Mouse (Mus musculus): ENCODE measurements around the gene Spon1. TPM values are rescaled to one million over a fixed set of nuclear protein-coding genes. Genes with fewer than 3 reads are reported as not detected.

The Spon1 gene
- polyA plus RNA-seq, 1 experiment from 2014 or later, result 79.7 TPM

DNA sequence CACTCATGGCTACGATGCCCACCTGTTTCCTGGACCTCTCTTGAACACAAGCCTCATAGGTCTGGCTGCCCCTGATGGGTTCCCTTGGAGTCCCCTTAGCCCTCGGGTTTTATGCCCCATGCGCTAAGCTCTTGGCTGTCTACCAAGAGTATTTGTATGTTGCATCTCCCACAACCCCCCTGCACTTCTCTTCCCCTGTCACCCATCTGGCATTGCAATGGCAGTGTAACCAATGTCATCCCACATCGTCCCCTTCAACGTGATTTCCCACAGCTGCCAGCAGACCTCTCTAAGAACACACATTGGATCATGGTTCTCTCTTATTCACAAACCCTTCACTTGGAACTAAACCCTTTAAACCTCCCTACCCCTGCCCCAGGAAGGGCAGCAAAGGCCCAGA is 239.7 kb downstream of the Spon1 start:
- no peak overlapping the region for H3K27ac ChIP-seq (replicated peaks in 1 of 2; ENCODE audit: control insufficient read depth in 1 of 2, insufficient read depth in 1 of 2, low read depth in 2 of 2, low read length in 2 of 2)
- H3K9ac ChIP-seq (ENCODE audit: low read length), result no peak overlapping the region
- no peaks in the 10 kb centered on the region for H3K27me3 ChIP-seq (ENCODE audit: control insufficient read depth, insufficient read depth, low read length)
- 73% methylated on average over 5 of the region's 5 CpGs for WGBS
- no peaks in the 10 kb centered on the region for H3K36me3 ChIP-seq (ENCODE audit: control insufficient read depth, insufficient read depth, low read length)
- no peak for ATAC-seq (ENCODE audit: insufficient number of reproducible peaks, insufficient read depth, low FRiP score, low read depth)
- H3K4me1 ChIP-seq (ENCODE audit: control insufficient read depth in 2 of 2, insufficient read depth in 2 of 2, low read length in 2 of 2), result peaks cover 0 to 2% of the 10 kb centered on the region in 2 experiments; a peak in 1 of 4 replicates
- H3K9me3 ChIP-seq (ENCODE audit: control insufficient read depth, low read length), result peaks cover 4% of the 10 kb centered on the region; the same call in 1 of the 2 replicates
- no peak overlapping the region for H3K4me3 ChIP-seq (ENCODE audit: control insufficient read depth in 1 of 2, insufficient read depth in 1 of 2, low read depth in 1 of 2, low read length in 2 of 2)
- H3K4me2 ChIP-seq (ENCODE audit: low read length), result no peak overlapping the region

GRCm38 (mm10) chr7:114006456-114006855 is 240.7 kb downstream of the Spon1 start:
- no peak overlapping the region for H3K27ac ChIP-seq (replicated peaks in 1 of 2; ENCODE audit: control insufficient read depth in 1 of 2, insufficient read depth in 1 of 2, low read depth in 2 of 2, low read length in 2 of 2)
- WGBS, result 53% methylated on average over 8 of the region's 8 CpGs
- H3K4me3 ChIP-seq (ENCODE audit: control insufficient read depth in 1 of 2, insufficient read depth in 1 of 2, low read depth in 1 of 2, low read length in 2 of 2), result no peak overlapping the region
- H3K4me1 ChIP-seq (ENCODE audit: control insufficient read depth in 2 of 2, insufficient read depth in 2 of 2, low read length in 2 of 2), result peaks cover 0 to 2% of the 10 kb centered on the region in 2 experiments; a peak in 1 of 4 replicates
- no peaks in the 10 kb centered on the region for H3K36me3 ChIP-seq (ENCODE audit: control insufficient read depth, insufficient read depth, low read length)
- H3K9me3 ChIP-seq (ENCODE audit: control insufficient read depth, low read length), result peaks cover 2% of the 10 kb centered on the region; the same call in 1 of the 2 replicates
- no peak for ATAC-seq (ENCODE audit: insufficient number of reproducible peaks, insufficient read depth, low FRiP score, low read depth)
- no peak overlapping the region for H3K4me2 ChIP-seq (ENCODE audit: low read length)
- H3K27me3 ChIP-seq (ENCODE audit: control insufficient read depth, insufficient read depth, low read length), result no peaks in the 10 kb centered on the region
- H3K9ac ChIP-seq (ENCODE audit: low read length), result no peak overlapping the region

- H3K4me2 ChIP-seq (ENCODE audit: low read length), result no peak overlapping the region
- peaks cover 0 to 2% of the 10 kb centered on the region in 2 experiments; a peak in 1 of 4 replicates for H3K4me1 ChIP-seq (ENCODE audit: control insufficient read depth in 2 of 2, insufficient read depth in 2 of 2, low read length in 2 of 2)
- no peak overlapping the region for H3K9ac ChIP-seq (ENCODE audit: low read length)
- no peak overlapping the region for H3K4me3 ChIP-seq (ENCODE audit: control insufficient read depth in 1 of 2, insufficient read depth in 1 of 2, low read depth in 1 of 2, low read length in 2 of 2)
- H3K27ac ChIP-seq (replicated peaks in 1 of 2; ENCODE audit: control insufficient read depth in 1 of 2, insufficient read depth in 1 of 2, low read depth in 2 of 2, low read length in 2 of 2), result no peak overlapping the region
- 72% methylated on average over 5 of the region's 5 CpGs for WGBS
- H3K9me3 ChIP-seq (ENCODE audit: control insufficient read depth, low read length), result no peaks in the 10 kb centered on the region
- no peak for ATAC-seq (ENCODE audit: insufficient number of reproducible peaks, insufficient read depth, low FRiP score, low read depth)
- no peaks in the 10 kb centered on the region for H3K36me3 ChIP-seq (ENCODE audit: control insufficient read depth, insufficient read depth, low read length)
- no peaks in the 10 kb centered on the region for H3K27me3 ChIP-seq (ENCODE audit: control insufficient read depth, insufficient read depth, low read length)
These were observed 241.8 kb downstream of the Spon1 start for GRCm38 (mm10) chr7:114007565-114007964.

GRCm38 (mm10) chr7:114011726-114012443 is 246.1 kb downstream of the Spon1 start:
- Histone ChIP-seq H3K4me3 (ENCODE audit: control insufficient read depth in 1 of 2, insufficient read depth in 1 of 2, low read depth in 1 of 2, low read length in 2 of 2) (no peak overlapping the region), H3K27me3 (ENCODE audit: control insufficient read depth, insufficient read depth, low read length) (no peaks in the 10 kb centered on the region), H3K4me2 (ENCODE audit: low read length) (no peak overlapping the region), H3K9me3 (ENCODE audit: control insufficient read depth, low read length) (no peaks in the 10 kb centered on the region), H3K36me3 (ENCODE audit: control insufficient read depth, insufficient read depth, low read length) (no peaks in the 10 kb centered on the region), H3K4me1 (ENCODE audit: control insufficient read depth in 2 of 2, insufficient read depth in 2 of 2, low read length in 2 of 2) (peaks cover 3 to 10% of the 10 kb centered on the region in 2 experiments; a peak in 3 of 4 replicates), H3K9ac (ENCODE audit: low read length) (no peak overlapping the region), H3K27ac (replicated peaks in 1 of 2; ENCODE audit: control insufficient read depth in 1 of 2, insufficient read depth in 1 of 2, low read depth in 2 of 2, low read length in 2 of 2) (no peak overlapping the region)
- WGBS, result 57% methylated on average over 9 of the region's 9 CpGs
- ATAC-seq (ENCODE audit: insufficient number of reproducible peaks, insufficient read depth, low FRiP score, low read depth), result no peak

DNA sequence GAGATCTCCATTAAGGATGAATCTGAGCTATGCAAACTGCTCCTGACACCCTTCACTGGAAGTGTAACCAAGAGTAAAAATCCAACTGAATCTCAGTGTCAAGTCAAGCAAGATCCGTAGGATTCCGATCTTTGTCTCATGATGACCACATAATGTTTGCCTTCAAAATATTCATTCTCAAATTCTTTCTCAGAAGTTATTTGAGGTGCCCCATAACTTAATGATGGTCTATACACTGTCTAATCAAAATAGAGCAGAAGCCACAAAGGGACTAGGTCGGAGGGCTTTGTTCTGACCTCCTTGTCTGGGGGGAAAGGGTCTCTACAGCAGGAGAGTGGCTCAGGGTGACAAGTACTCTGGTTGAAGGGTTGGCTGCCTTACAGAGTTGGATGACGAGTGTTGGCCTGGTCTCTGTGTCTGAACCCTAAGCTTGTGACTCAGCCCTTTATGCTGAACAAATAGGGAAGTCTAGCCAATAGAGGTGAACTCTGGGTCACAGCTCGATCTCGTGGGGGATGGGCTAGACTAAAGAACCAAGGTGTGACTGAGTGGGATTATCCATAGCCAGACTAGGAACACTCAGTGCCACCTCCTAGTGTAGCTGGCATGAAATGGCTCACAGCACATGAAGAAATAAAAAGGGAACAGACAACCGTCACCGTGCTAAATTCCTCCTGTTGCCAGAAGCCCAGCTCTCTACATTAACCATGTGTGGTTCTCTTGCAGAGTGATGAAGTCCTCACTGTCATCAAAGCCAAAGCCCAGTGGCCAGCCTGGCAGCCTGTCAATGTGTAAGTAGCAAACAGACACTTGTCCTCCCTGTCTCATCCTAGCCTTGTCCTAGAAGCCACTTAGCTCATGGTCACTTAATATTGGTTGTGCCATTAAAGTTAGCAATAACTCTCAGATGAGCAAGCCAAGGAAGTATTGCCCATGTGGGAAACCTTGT is 250.5 kb downstream of the Spon1 start:
- WGBS, result 63% methylated on average over 8 of the region's 8 CpGs
- Histone ChIP-seq H3K27ac (replicated peaks in 1 of 2; ENCODE audit: control insufficient read depth in 1 of 2, insufficient read depth in 1 of 2, low read depth in 2 of 2, low read length in 2 of 2) (no peak overlapping the region), H3K4me1 (ENCODE audit: control insufficient read depth in 2 of 2, insufficient read depth in 2 of 2, low read length in 2 of 2) (peaks cover 3 to 17% of the 10 kb centered on the region in 2 experiments; a peak in 3 of 4 replicates), H3K9me3 (ENCODE audit: control insufficient read depth, low read length) (no peaks in the 10 kb centered on the region), H3K4me2 (ENCODE audit: low read length) (no peak overlapping the region), H3K27me3 (ENCODE audit: control insufficient read depth, insufficient read depth, low read length) (no peaks in the 10 kb centered on the region), H3K36me3 (ENCODE audit: control insufficient read depth, insufficient read depth, low read length) (no peaks in the 10 kb centered on the region), H3K9ac (ENCODE audit: low read length) (no peak overlapping the region), H3K4me3 (ENCODE audit: control insufficient read depth in 1 of 2, insufficient read depth in 1 of 2, low read depth in 1 of 2, low read length in 2 of 2) (no peak overlapping the region)
- ATAC-seq (ENCODE audit: insufficient number of reproducible peaks, insufficient read depth, low FRiP score, low read depth), result no peak

DNA sequence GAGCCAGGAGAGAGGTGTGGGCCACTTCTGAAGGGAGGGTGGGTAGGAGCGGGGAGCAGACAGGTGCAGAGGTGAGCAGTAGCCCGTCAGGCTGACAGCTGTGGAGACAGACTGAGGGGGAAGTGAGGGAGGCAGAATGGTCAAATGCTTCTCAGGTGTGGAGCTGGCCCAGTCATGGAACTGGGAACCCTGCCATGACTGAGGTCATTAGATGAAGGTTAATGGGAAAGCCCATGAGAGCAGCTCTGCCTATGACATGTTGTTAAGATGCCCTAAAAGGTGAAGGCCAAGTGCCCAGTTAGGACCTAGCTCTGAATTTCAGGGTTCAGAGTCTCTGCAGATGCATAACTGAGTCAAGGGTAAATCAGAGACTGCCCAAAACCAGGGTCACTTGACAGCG is 253.1 kb downstream of the Spon1 start:
- Histone ChIP-seq H3K4me1 (ENCODE audit: control insufficient read depth in 2 of 2, insufficient read depth in 2 of 2, low read length in 2 of 2) (peaks cover 3 to 17% of the 10 kb centered on the region in 2 experiments; a peak in 3 of 4 replicates), H3K36me3 (ENCODE audit: control insufficient read depth, insufficient read depth, low read length) (no peaks in the 10 kb centered on the region), H3K9me3 (ENCODE audit: control insufficient read depth, low read length) (no peaks in the 10 kb centered on the region), H3K4me3 (ENCODE audit: control insufficient read depth in 1 of 2, insufficient read depth in 1 of 2, low read depth in 1 of 2, low read length in 2 of 2) (no peak overlapping the region), H3K27me3 (ENCODE audit: control insufficient read depth, insufficient read depth, low read length) (no peaks in the 10 kb centered on the region), H3K4me2 (ENCODE audit: low read length) (no peak overlapping the region), H3K27ac (replicated peaks in 1 of 2; ENCODE audit: control insufficient read depth in 1 of 2, insufficient read depth in 1 of 2, low read depth in 2 of 2, low read length in 2 of 2) (no peak overlapping the region), H3K9ac (ENCODE audit: low read length) (no peak overlapping the region)
- ATAC-seq (ENCODE audit: insufficient number of reproducible peaks, insufficient read depth, low FRiP score, low read depth), result no peak
- 80% methylated on average over 3 of the region's 3 CpGs for WGBS

GRCm38 (mm10) chr7:114020057-114020703 is 254.4 kb downstream of the Spon1 start:
- Histone ChIP-seq H3K4me1 (ENCODE audit: control insufficient read depth in 2 of 2, insufficient read depth in 2 of 2, low read length in 2 of 2) (peaks cover 3 to 17% of the 10 kb centered on the region in 2 experiments; a peak in 3 of 4 replicates), H3K4me3 (ENCODE audit: control insufficient read depth in 1 of 2, insufficient read depth in 1 of 2, low read depth in 1 of 2, low read length in 2 of 2) (peak overlapping the region; percentile 45 to 70), H3K27me3 (ENCODE audit: control insufficient read depth, insufficient read depth, low read length) (no peaks in the 10 kb centered on the region), H3K9me3 (ENCODE audit: control insufficient read depth, low read length) (no peaks in the 10 kb centered on the region), H3K9ac (ENCODE audit: low read length) (peak overlapping the region; percentile 63), H3K36me3 (ENCODE audit: control insufficient read depth, insufficient read depth, low read length) (no peaks in the 10 kb centered on the region), H3K27ac (replicated peaks in 1 of 2; ENCODE audit: control insufficient read depth in 1 of 2, insufficient read depth in 1 of 2, low read depth in 2 of 2, low read length in 2 of 2) (no peak overlapping the region), H3K4me2 (ENCODE audit: low read length) (peak overlapping the region; percentile 69)
- 14% methylated on average over 11 of the region's 11 CpGs for WGBS
- no peak for ATAC-seq (ENCODE audit: insufficient number of reproducible peaks, insufficient read depth, low FRiP score, low read depth)

Data from heart, embryonic 14.5 days (tissue).